Mouse (Mus musculus) adrenal gland, adult (tissue): ENCODE measurements around the gene Shisal1.

Source experiments
- DNase-seq, 2 experiments: peaks; one replicate each; pipeline ENCODE4 v3.0.0; 2022 to 2023; ENCODE audit warnings: low spot score in 1 of 2; ENCODE audit not compliant: inconsistent age in 2 of 2

Gene Shisal1

DNA sequence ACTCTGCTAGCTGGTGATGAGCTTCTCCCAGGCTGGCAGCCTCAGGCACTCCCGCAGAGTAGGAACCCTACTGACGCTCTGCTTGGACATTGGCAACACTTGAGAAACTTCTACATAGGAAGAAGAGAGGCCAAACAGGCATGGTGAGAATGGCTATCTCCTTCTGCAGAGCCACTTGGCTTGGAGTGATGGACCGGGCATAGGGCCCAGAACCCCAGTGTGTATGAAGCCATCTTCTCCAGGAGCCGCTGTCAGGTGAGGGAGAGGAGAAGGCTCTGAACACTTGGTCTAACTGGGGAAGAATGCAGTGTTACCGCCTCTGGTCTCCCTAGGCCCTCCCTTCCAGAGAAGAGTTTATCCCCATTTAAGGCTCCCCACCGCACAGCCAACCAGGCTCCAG, 19.3 kb downstream of the Shisal1 start:
- DNase-seq: no peak

GRCm38 (mm10) chr15:84425733-84426132, 21.2 kb downstream of the Shisal1 start:
- DNase-seq: peak; percentile 53 to 84

DNA sequence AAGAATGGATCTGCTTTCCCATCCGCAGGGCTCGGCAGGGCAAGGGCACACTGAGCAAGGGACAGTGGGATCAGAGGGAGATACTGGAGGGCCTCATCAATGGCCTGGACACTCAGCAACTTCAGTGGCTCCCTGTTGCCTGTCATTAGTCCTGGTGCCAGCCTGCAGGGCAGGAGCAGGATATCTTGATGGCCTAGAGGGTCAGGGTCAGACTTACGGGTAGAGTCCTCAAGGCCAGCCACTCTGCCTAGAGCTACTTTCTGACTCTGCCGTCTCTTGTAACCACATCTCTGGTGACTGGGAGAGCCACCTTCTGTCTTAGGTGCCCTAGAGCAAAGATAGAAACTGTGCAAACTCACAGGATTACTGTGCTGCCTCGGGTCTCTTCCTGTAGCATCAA, 23.1 kb downstream of the Shisal1 start:
- DNase-seq: peak; percentile 37 to 71

DNA sequence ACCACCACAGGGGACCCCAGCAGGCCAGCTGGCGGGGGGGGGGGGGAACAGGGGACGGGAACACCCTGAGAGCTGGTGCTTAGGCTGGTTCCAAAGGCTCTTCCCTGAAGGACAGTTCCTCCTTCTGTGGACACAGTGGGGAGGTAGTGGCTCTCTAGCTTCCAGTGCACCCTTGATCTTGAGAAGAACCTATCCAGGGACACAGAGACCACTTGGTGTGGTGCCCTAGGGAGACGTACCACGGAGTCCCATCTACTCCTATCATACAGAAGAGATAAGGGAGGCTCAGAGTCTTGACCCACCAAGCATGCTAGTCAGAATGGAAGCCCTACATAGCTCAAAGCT, 28.7 kb downstream of the Shisal1 start:
- no peak for DNase-seq

DNA sequence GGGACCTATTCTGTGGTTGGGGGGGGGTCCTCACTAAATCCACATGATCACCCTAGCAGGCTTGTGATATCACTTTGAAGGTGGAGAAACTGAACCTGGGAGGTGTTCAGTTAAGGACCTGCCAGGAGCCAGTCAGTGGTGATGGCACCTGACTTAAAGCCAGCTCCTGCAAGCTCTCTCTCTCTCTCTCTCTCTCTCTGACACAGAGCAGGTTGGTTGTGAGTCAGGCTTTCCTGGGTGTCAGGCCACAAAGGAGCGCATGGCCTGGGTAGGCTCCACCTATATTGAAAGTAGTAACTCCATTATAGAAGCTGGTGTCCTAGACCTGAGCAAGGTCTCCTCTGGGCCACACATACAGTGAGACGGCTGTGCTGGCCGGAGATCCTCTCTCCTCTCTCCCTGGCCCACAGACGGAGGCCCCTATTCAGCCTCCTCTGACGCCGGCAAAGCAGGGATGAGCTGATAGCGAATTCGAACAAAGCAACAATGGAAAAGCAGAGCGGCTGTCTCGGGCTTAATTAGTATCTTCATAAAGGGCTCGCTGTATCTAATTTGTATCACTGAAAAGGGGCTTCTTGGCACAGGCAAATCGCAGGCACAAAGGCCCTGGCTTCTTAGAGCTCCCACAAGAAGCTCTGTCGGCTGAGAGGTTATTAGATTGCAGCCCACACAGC, 29.2 kb downstream of the Shisal1 start:
- no peak for DNase-seq

DNA sequence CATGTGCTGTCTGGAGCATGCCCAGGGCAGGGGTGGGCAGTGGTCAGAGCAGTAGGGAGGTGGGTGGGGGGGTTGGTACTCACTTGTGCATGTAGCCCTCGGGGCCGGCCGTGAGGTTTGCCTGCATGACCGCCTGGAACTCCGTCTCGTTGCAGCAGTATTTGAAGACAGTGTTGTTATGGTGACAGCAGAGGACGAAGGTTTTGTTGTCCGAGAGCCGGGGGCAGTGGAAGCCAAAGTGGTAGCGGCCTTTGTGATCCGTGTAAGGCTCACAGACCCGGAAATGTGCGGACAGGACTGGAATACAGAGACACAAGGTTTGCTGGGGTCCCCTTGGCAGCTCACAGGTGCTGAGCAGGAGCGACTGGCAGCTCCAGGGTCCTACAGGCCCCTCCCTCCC, 29.9 kb downstream of the Shisal1 start:
- no peak for DNase-seq

DNA sequence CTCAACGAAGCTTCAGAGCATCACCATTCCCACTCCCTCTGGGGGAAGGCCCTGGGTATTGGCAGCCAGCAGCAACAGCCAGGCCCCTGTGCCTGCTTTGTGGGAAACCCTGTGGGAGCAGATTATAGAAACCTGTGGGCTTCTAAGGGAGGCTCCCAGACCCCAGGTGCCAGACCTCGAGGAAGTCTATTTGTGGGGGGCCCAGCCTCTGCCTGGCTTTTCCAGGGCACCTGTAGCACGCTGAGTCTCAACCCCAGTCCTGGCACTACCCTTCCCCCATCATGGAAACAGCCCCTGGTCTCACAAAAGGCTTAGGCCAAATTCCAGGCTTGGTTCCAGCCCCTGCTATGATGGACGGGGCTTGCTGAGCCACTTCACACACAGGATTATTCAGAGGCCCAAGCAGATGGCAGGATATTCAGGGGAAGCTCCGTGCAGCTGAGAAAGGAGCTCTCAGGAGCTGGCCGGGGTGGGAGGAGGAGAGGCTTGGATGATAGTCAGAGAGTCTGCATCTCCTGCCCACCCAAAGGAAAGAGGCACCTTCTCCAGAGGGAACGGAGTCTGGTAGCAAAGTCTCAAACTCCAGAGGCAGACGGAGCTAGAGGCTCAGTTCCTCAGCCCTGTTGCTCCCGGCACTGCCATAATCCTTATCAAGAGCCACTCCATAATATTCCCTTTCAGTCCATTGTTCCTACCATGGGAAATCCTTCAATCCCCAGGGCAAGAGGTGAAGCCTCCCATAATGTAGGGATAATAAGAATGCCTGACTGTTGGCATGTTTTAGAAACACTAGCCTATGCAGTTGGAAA, 32.7 kb downstream of the Shisal1 start:
- no peak for DNase-seq

GRCm38 (mm10) chr15:84412409-84412808, 34.5 kb downstream of the Shisal1 start:
- DNase-seq: peak; percentile 80 to 94

DNA sequence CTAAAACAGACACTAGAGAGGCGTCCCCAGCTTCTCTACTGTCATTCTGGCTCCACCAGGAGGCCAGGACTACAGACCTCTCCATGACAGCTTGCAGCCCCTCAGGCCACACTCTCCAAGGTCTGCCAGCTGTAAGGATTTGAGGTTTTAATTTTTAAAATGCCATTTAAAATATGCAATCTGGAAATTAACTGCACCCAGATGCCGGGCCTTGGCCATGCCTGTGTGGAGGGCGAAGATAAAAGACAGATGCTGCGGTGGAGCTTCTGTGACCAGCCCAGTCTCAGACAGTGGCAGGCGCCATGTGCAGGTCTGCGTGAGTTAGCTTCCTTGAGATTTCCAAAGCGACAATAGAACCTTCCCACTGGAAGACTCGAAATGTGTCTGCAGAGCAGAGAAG, 36.8 kb downstream of the Shisal1 start:
- DNase-seq: no peak

- no peak for DNase-seq
Measured at GRCm38 (mm10) chr15:84408576-84408975, 38.3 kb downstream of the Shisal1 start.

DNA sequence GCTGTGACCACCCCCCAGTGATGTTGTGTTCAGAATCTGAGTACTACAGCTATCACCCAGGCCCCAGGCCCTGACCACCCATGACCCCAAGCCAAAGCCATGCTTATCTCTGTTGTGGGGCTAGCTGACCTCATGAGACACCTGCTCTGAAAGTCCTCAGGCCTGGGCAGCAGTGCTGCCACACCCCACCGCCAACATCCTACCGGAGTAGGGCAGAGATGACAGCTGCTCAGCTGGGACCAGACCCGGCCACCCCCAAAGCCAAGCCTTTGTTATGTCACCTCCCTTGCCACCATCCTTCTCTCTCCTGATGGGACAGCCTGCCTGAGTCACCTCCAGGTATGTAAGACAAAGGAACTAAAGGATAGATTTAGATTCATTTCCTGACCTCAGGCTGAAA, 41.1 kb downstream of the Shisal1 start:
- DNase-seq: no peak

DNA sequence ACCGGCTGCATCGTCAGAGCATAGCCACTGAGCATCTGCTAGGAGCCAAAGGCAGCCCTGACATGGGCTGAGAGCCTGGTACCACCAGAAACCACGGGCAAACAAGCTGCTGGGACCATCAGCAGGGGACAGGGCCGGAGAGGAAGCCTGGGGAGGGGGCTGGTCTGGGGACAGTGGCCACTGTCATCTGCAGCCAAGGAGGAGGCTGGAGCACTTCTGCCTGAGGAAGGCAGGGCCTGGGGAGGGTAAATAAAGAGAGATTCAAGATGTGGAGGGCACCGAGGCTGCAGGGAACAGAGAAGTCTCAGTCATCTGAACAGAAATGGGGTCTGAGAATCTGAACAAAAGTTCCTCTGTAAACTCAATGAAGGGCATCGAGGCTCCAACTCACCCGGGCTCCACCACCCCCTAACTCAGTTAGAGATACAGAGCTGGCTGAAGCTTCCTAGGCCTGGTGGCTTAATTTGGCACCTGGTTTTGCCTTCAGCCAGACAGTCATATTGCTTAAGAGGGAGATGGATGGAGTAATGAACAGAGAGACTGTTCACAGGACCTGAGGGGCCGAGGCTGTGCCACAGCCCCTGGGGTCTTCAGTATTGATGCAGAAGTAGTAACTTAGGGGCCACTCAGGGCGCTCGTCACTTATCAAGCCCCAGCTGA, 43.3 kb downstream of the Shisal1 start:
- no peak for DNase-seq

GRCm38 (mm10) chr15:84398617-84399016, 48.3 kb downstream of the Shisal1 start:
- DNase-seq: no peak

DNA sequence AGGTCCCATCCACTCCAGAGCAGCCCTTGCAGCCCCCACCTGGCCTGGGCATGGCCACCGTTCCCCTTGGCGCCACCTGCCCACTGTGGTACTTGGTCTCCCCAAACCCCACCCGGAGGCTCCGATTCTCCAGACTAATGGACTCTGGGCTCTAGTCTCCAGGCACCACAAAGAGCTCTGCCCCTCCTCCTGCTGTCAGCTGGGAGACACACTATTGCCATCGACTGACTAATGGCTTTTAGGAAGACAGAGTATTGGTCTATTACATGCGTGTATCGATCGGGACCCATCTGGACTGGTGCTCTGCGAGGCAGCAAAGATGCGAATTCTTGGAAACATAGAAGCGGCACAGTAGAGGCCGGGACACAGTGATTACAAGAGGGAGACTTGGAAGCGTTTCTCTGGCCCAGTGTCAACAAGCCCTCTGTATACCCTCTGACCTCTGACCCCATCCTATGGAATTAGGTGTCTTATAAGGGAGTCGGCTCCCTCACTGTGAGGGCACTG, 49.2 kb downstream of the Shisal1 start:
- DNase-seq: no peak

DNA sequence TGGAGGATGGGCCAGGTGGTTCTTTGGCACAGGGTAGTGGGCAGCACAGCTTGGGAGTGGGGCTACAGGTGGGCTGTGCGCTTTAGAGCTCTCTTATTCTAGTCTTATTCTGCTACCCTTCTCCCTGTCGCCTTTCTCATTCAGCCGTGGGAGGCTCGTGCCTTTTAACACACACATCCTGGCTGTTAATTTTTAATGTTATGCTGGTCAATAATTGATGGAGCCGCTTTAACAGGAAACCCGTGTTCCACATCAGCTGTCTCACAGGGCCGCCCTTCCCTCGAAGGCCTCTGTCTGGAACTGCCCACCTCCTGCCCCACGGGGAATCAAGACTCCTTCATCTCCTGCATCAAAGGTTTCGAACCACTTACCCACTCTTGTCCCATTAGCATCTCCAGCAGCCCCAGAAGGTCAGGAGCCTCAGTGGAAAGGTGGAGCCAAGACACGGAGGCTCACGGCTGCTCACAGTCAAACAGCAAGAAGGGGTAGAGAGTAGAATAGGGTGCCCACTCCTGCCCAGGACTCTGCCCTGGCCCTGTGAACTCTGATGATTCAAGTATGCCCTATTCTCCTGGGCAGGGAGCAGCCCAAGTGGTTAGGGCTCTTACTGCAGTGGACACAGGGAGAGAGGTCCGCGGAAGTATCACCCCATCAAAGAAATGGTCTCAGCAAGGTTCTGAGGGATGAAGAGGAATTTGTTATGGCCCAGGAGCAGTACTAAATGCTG, 51.4 kb downstream of the Shisal1 start:
- no peak for DNase-seq

DNA sequence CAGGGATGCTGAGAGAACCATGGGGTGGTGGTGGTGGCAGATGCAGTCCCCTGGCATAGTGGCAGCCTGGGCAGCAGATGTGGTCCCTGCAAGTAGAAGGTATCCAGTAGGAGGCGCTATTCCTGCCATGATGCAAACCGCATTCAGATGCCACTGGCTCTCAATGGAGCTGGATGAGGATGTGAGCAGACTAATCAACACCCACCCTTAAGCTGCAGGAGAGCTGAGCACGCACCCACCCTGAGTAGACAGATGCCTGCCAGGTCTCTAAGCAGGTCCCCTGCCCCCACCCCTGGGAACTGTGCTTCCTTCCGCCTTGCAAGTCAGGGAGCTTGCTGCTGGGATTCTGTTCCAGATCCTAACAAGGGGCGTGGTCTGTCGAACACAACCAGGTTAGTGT, 53.6 kb downstream of the Shisal1 start:
- no peak for DNase-seq

GRCm38 (mm10) chr15:84392840-84393239, 54.1 kb downstream of the Shisal1 start:
- no peak for DNase-seq

- no peak for DNase-seq
Measured at GRCm38 (mm10) chr15:84392131-84392530, 54.8 kb downstream of the Shisal1 start.

DNA sequence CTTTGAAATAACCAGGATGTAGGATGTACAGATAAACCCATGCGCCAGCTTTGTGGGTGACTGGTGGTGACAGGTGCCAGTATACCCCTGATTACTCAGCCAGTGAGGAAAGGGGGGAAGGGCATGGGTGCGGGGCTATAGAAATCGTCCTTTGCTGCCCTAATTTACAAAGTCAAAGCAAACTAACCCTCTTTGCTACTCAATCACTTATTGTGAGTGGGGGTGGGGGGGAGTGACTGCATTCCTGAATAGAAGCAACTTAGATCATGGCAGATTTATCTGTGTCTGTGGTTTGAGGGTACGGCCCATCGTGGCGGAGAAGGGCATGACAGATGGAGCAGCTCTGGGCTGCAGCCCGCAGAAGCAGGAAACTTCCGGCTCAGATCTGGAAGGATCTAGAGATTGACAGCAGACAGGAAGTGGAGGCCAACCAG, 58.2 kb downstream of the Shisal1 start:
- DNase-seq: no peak

DNA sequence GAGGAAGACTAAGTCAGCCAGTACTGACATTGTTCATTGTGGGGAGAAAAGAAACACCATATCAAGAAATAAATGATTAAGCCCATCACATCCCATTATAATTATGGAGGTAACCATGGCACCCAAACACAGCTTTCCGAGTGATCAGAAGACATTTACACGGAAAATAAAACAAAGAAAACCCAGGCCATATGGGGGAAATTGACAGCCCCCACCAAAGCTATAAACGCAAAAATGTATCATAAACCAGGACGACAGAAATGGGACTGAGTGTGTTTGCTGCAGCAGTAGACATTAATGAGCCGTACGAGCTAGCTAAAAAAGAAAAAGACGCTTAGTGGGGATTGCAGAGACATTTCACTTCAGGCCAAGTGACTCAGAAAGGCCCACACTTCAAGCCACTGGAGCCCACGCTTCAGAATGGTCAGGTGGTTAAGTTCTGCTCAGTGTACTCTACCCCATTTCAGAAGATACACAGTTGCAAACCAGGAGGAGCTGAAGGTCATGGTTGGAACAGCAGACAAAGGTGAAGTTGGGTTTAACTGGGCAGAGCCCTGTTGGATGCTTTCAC, 60.8 kb downstream of the Shisal1 start:
- DNase-seq: no peak

DNA sequence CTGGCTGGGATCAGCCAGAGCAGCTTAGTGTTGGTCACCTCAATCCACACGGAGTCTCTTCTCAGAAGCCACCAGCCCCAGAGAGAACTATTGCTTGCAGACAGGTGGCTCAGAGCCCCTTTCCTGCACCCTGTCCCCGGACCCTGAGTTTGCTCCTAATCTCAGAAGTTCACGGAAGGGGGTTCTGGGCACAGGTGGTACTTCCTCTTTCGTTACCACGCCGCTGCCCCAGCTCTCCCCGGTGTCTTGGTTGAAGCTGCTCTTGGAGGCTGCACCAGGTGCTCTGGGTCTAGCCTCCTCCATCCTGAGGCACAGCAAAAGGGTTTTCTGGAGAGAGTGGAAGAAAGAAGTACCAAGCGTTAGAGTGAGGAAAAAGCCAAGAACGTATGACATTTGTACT, 62.8 kb downstream of the Shisal1 start:
- DNase-seq: no peak
